Mouse (Mus musculus) left cerebral cortex, postnatal 4 days (tissue): ENCODE measurements around the gene Ctf2. TPM values are rescaled to one million over a fixed set of nuclear protein-coding genes. Genes with fewer than 3 reads are reported as not detected.

Experiments used
- DNase-seq: peaks from one replicate; pipeline ENCODE4 v3.0.0-alpha.2; 2022
- intact Hi-C: fragments of 180-260 bp; cut with DNase I; formaldehyde crosslinking; loops from one replicate; pipeline ENCODE4 v1.15.1; 2025
- microRNA-seq: library from miRNA; unstranded; fragments of <30 nt; microRNA quantifications from one replicate; pipeline ENCODE4 v1.2.0, GENCODE M21; 2022
- total RNA-seq, 2 experiments: library from RNA; stranded (reverse); gene quantifications; 2 replicates each; pipeline ENCODE4 v1.2.3; 2021

Gene Ctf2
- total RNA-seq, 2 experiments from 2014 or later: not detected

DNA sequence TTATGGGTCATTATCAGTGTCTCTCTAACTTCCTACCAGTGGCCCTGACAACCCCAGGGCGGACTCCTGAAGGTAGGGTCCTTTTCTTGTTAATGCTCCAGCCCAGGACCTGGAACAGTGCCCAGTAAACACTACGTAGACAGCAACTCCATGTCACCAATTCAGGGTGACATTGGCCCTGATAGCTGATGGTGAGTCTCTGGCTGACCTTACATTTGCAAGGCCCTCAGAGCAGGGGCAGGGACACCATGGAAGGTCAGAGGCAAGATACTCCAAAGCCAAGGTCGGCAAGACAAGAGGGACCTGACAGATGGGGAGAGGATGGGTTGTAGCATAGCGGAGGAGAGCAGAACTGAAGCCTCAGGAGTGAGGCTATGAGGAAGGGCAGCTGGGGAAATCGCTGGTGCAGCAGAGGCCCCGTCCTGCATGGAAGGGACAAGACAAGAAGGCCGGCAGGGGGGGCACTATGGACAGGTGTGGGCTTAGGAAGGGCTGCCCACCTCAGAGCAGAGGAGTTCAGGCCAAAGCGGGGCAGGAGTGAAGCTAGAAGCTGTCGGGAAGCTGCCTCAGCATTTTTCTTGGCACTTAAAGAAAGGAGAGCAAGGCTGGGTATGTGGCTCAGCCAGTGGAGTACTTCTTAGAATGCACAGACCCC is 42.2 kb downstream of the Ctf2 start:
- DNase-seq: no peak
- intact Hi-C loops: no loop called here

DNA sequence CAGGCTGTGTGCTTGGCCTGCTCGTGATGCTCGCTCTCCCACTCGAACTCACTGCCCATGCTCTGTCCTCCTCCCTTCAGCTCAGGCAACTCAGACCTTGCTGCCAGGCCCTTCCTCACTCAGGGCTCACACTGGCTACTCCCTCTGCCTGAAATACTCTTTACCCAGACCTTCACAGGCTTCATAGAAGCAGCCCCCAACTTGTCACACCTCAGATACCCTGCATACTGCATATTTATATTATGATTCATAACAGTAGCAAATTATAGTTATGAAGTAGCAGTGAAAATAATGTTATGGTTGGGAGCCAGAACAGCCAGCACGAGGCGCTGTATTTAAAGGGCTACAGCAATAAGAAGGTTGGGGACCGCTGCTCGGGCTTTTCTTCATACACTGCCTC is 43.0 kb downstream of the Ctf2 start:
- intact Hi-C loops: no loop called here
- DNase-seq: no peak

DNA sequence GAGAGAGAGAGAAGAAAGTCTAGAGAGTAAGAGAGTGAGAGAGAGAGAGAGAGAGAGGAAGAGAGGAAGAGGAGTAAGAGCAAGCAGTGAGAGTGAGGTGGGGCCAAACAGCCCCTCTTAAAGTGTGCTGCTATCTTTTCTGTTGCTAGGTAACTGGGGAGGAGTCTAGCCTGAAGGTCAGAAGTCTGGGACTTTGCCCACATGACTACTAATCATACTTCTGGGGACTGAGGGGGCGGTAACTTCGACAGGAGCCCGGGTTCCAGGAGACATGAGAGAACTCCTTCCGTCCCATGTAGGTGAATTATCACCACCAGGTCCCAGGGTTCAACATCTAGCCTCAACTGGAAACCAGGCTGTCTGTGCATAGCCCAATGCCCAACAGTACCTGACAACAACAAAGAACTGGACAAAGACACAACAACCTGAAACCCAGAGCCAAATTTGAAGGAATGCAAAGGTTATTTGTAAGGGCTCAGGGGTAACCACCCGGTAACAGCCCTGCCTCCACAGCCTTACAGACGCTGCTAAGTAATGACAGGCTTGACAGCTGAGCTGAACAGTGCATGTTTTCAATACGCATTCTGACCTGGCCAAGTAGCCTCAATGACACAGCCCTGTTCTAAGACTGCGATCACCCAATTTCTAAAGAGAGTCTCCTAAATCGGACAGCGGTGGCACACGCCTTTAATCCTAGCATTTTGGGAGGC is 45.1 kb downstream of the Ctf2 start:
- no peak for DNase-seq
- intact Hi-C loops: no loop called here

GRCm38 (mm10) chr7:127685304-127686018 is 46.5 kb downstream of the Ctf2 start:
- intact Hi-C loops: no loop called here
- DNase-seq: peak; percentile 37

DNA sequence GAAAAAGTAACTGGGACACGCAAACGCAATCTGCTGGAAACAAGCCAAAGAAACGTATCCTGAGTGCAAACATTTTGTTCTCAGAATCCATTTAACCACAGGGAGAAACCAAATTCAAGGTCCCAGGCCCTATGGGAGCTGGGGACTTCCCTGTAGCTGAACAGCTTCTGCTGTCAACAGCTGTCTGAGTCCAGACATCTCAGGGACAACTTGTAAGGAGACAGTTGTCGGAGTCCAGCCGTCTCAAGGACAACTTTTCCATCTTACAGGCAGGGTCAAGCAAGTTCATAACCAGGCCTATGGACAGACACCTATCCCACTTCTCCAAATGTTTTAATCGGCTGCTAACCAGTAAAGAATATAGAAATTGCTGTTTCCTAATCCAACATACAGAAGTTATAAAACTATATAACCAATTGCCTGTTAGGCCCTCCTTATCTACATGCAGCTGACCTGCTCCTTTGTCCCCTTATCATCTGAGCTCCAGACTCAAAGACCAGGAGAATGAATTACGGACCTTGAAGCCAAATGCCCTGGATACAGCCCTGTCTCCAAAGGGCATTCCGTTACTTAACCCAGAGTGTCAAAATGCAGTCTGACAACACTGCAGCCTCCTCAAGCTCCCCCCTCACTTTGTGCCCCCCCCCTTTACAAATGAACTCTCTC is 49.9 kb downstream of the Ctf2 start:
- intact Hi-C loops: no loop called here
- DNase-seq: no peak

DNA sequence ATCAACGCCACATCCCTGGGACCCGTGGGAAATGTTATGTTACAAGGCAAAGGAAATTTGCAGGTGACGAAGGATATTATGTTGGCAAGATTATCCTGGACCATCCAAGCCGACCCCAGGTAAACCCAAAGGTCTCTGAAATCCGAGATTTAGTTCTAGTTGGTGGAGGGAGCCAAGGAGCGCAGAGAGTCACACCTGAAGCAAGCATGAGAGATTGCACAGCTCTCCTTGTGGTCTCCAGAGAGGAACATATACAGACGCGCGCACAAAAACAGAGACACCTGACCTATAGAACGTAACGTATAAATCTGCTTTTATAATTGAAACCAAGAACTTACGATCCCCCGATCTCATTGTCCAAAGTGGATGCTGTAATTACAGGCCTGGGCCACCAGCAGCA is 51.4 kb downstream of the Ctf2 start:
- DNase-seq: no peak
- intact Hi-C loops: no loop called here

- DNase-seq: no peak
- intact Hi-C loops: loop anchor here (2.0 to 10.0 kb wide), 2 partner anchors 30 to 66 kb away; partner anchors contain the start of genes Bcl7c and Fbxl19
These were observed 53.2 kb downstream of the Ctf2 start for GRCm38 (mm10) chr7:127678811-127679210.

GRCm38 (mm10) chr7:127677609-127678008 is 54.4 kb downstream of the Ctf2 start:
- intact Hi-C loops: loop anchor here (2.0 to 10.0 kb wide), 2 partner anchors 31 to 67 kb away; partner anchors contain the start of genes Bcl7c and Fbxl19
- DNase-seq: no peak

DNA sequence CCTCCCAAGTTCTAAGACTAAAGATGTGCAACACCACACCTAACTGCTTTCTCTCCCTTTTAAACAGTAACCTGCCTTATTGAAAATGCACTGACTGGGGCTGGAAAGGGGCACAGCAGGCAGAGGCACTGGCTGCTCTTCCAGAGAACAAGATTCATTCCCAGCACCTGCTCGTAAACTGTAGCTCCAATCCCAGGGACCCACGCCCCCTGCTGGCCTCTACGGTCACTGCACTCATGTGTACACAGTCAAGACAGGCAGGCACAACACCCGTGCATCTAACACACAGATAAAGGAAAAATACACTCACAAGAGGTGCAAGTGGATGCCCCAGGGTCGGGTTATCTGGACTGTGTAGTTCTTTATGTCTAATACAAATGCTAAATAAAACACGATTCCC is 54.9 kb downstream of the Ctf2 start:
- intact Hi-C loops: loop anchor here (10.0 kb wide), 1 partner anchor 68 kb away; the partner anchor contains the start of gene Fbxl19
- peak; percentile 55 for DNase-seq

- intact Hi-C loops: loop anchor here (10.0 kb wide), 1 partner anchor 69 kb away; the partner anchor contains the start of gene Fbxl19
- DNase-seq: no peak
These were observed 56.6 kb downstream of the Ctf2 start for GRCm38 (mm10) chr7:127675391-127675811.

DNA sequence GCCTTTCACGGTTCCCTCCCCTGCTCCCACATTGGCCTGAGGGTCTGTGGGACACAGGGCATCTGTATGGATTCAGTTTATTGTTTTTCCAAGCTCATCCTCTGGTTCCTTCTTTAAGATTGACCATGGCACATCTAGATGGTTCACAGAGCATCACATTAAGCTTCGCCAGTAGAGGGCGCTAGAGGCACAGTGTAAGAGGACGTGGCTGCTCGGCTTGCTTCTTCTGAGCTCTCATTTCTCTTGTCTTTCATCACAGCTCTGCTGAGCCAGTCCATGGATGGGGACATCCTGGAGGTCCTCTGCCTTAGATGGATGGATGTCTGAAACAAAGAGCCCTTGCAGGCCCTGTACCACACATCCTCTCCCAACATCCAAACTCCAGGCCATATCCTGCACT is 57.0 kb downstream of the Ctf2 start:
- intact Hi-C loops: loop anchor here (10.0 kb wide), 1 partner anchor 70 kb away; the partner anchor contains the start of gene Fbxl19
- peak; percentile 90 for DNase-seq

- DNase-seq: no peak
- intact Hi-C loops: loop anchor here (10.0 kb wide), 1 partner anchor 72 kb away; the partner anchor contains the start of gene Fbxl19
These were observed 59.2 kb downstream of the Ctf2 start for GRCm38 (mm10) chr7:127672776-127673175.

GRCm38 (mm10) chr7:127671880-127672774 is 59.8 kb downstream of the Ctf2 start:
- intact Hi-C loops: loop anchor here (10.0 kb wide), 1 partner anchor 73 kb away; the partner anchor contains the start of gene Fbxl19
- no peak for DNase-seq

Small RNA genes within 50 kb of the gene (microRNA-seq; reads per million reads assigned to microRNA genes)
- not detected for gene Mir762

Other genes starting within 250 kb of the Ctf2 start
- 100 to 1,000 TPM; 113 to 128 TPM for gene Srcap, start 220.2 kb downstream of the Ctf2 start, total RNA-seq
- gene Gm42715, start 212.6 kb downstream of the Ctf2 start, total RNA-seq: 10 to 100 TPM; 14.5 to 14.6 TPM
- 1 to 10 TPM; 6.9 to 9.3 TPM for gene Tmem265, start 170.8 kb downstream of the Ctf2 start, total RNA-seq
- gene Phkg2, start 158.8 kb downstream of the Ctf2 start, total RNA-seq: 10 to 100 TPM; 69.5 to 70.1 TPM
- 1 to 10 TPM; 7.0 to 7.8 TPM for gene Ccdc189, start 143.6 kb downstream of the Ctf2 start, total RNA-seq
- 10 to 100 TPM; 75.1 to 82.6 TPM for gene Rnf40, start 143.4 kb downstream of the Ctf2 start, total RNA-seq
- gene Zfp629, start 116.4 kb downstream of the Ctf2 start, total RNA-seq: 10 to 100 TPM; 31.5 to 33.4 TPM
- gene Bcl7c, start 23.2 kb downstream of the Ctf2 start, total RNA-seq: 10 to 100 TPM; 87.2 to 94.3 TPM
- gene Ctf1, start 19.4 kb downstream of the Ctf2 start, total RNA-seq: 1 to 10 TPM; 5.3 to 6.5 TPM
- 100 to 1,000 TPM; 143 to 148 TPM for gene Fbxl19, start 12.4 kb upstream of the Ctf2 start, total RNA-seq
- 10 to 100 TPM; 14.2 to 15.1 TPM for gene Orai3, start 37.6 kb upstream of the Ctf2 start, total RNA-seq
- 10 to 100 TPM; 46.2 to 47.4 TPM for gene Setd1a, start 44.5 kb upstream of the Ctf2 start, total RNA-seq
- gene Gm49388, start 53.4 kb upstream of the Ctf2 start, total RNA-seq: 1 to 10 TPM; 2.2 to 3.1 TPM
- 1 to 10 TPM; 3.3 to 5.8 TPM for gene Hsd3b7, start 68.4 kb upstream of the Ctf2 start, total RNA-seq
- 10 to 100 TPM; 34.5 to 40.0 TPM for gene Stx4a, start 92.1 kb upstream of the Ctf2 start, total RNA-seq
- gene Stx1b, start 92.4 kb upstream of the Ctf2 start, total RNA-seq: 100 to 1,000 TPM; 193 to 215 TPM
- gene Zfp646, start 144.1 kb upstream of the Ctf2 start, total RNA-seq: 10 to 100 TPM; 36.3 to 38.0 TPM
- 10 to 100 TPM; 33.1 to 36.4 TPM for gene Zfp668, start 144.7 kb upstream of the Ctf2 start, total RNA-seq
- gene Prss53, start 158.8 kb upstream of the Ctf2 start, total RNA-seq: under 1 TPM; 0.54 to 0.90 TPM
- gene Gm21974, start 163.3 kb upstream of the Ctf2 start, total RNA-seq: not detected
- 10 to 100 TPM; 27.4 to 28.2 TPM for gene Vkorc1, start 163.5 kb upstream of the Ctf2 start, total RNA-seq
- gene Bckdk, start 171.9 kb upstream of the Ctf2 start, total RNA-seq: 10 to 100 TPM; 39.2 to 43.5 TPM
- 10 to 100 TPM; 28.1 to 31.1 TPM for gene Kat8, start 180.3 kb upstream of the Ctf2 start, total RNA-seq
- 1 to 10 TPM in 1 of 2 experiments, under 1 TPM in 1; 0.54 to 1.6 TPM for gene Prss8, start 197.9 kb upstream of the Ctf2 start, total RNA-seq
- 10 to 100 TPM; 13.5 to 15.5 TPM for gene Prss36, start 214.6 kb upstream of the Ctf2 start, total RNA-seq
- gene Fus, start 235.3 kb upstream of the Ctf2 start, total RNA-seq: 100 to 1,000 TPM; 504 to 524 TPM